Mouse (Mus musculus): ENCODE measurements at regions not wholly inside any gene's neighbourhood (a gene's known extent, or its start where the extent isn't known, plus 50 kb on each side); places are given as distances from the start of the nearest gene placed in this dataset.

DNA sequence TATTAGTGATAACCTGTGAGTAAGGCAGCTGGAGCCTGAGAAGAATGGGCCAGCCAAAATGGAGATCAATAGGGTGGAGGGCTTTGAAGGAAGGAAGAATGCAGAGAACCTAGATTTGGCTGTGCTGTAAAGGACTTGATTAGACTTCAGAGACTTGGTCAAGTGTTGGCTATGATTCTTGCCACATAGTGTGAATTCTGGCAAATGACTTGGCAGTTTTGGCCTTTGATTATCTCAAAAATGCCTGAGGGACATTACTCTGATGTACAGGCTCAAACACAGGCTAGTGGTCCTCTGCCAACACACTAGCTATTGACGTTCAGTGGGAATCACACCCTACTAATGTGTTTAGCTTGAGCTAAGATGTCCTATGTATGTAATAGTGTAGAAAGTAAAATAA is 237.5 kb downstream of the Osr1 start:
- TF ChIP-seq MAFK (IDR thresholded peaks at IDR 0.05; ENCODE audit: insufficient read depth, low read depth, low read length) (no peak), ZNF384 (IDR thresholded peaks at IDR 0.05; ENCODE audit: low read depth, low read length) (no peak)

All from ES-E14 (cell line).